Mouse (Mus musculus) CH12.LX (cell line): ENCODE data around the gene Sept9.

Experiments used
- CTCF ChIP-seq, 2 experiments: IDR thresholded peaks in 1 of 2; conservative IDR thresholded peaks in 1 of 2; 2 replicates each; pipeline ENCODE4 v1.5.1; 2011 to 2012; ENCODE audit warnings: low read depth in 2 of 2, low read length in 2 of 2, improper control_type of control experiment in 1 of 2, inconsistent platforms in 1 of 2, mild to moderate bottlenecking in 1 of 2, moderate library complexity in 1 of 2
- JUN ChIP-seq: IDR thresholded peaks from 2 replicates; pipeline ENCODE4 v1.6.1; 2011; ENCODE audit warnings: low read depth, mild to moderate bottlenecking, low read length, improper control_type of control experiment, moderate library complexity; ENCODE audit not compliant: insufficient read depth
- MAZ ChIP-seq: IDR thresholded peaks from 2 replicates; pipeline ENCODE4 v1.6.1; 2012; ENCODE audit warnings: low read depth, mild to moderate bottlenecking, inconsistent platforms, low read length, improper control_type of control experiment, moderate library complexity

- peak in 1 of 2 experiments; percentile 44; a peak in 2 of 4 replicates for TF ChIP-seq CTCF (conservative IDR thresholded peaks at IDR 0.05 in 1 of 2, IDR thresholded peaks at IDR 0.05 in 1 of 2; ENCODE audit: low read depth in 2 of 2, low read length in 2 of 2)
- TF ChIP-seq MAZ = no peak
- no peak for TF ChIP-seq JUN
Observed at GRCm38 (mm10) chr11:117265270-117265980, 66.0 kb downstream of the Sept9 start.
